Mouse (Mus musculus) hindbrain, embryonic 13.5 days (tissue): ENCODE results near the gene Dbi. TPM values are rescaled to one million over a fixed set of nuclear protein-coding genes. Genes with fewer than 3 reads are reported as not detected.

Experiments used
- ATAC-seq: fragments of 200-750 bp; cut with Nextera tagmentation; 2 replicates; pipeline ENCODE4 v1.8.0; 2017; ENCODE audit warnings: moderate TSS enrichment; ENCODE audit not compliant: low FRiP score
- H3K27ac ChIP-seq: fragments of 300-500 bp; sonication (generic); 2 replicates; pipeline ENCODE4 v1.5.1; 2015; ENCODE audit warnings: inconsistent platforms, mild to moderate bottlenecking, moderate library complexity
- H3K27me3 ChIP-seq: fragments of 300-500 bp; sonication (generic); 2 replicates; pipeline ENCODE4 v1.6.1; 2015; ENCODE audit warnings: mild to moderate bottlenecking, inconsistent platforms
- H3K36me3 ChIP-seq: fragments of 300-500 bp; sonication (generic); 2 replicates; pipeline ENCODE4 v1.6.1; 2015; ENCODE audit warnings: mild to moderate bottlenecking, inconsistent platforms
- H3K4me1 ChIP-seq: fragments of 300-500 bp; sonication (generic); replicated peaks from 2 replicates; pipeline ENCODE4 v1.6.1; 2015; ENCODE audit warnings: inconsistent platforms
- H3K4me2 ChIP-seq: fragments of 300-500 bp; sonication (generic); 2 replicates; pipeline ENCODE4 v1.6.1; 2015; ENCODE audit warnings: inconsistent platforms, mild to moderate bottlenecking, moderate library complexity
- H3K4me3 ChIP-seq: fragments of 300-500 bp; sonication (generic); 2 replicates; pipeline ENCODE4 v1.5.1; 2015; ENCODE audit warnings: mild to moderate bottlenecking, inconsistent platforms
- H3K9ac ChIP-seq: fragments of 300-500 bp; sonication (generic); 2 replicates; pipeline ENCODE4 v1.6.1; 2015; ENCODE audit warnings: mild to moderate bottlenecking, inconsistent platforms
- H3K9me3 ChIP-seq: fragments of 300-500 bp; sonication (generic); 2 replicates; pipeline ENCODE4 v1.6.1; 2016; ENCODE audit warnings: inconsistent platforms
- WGBS: fragments of 180-500 bp; shearing (Covaris S2); methylation state at CpG from one replicate; pipeline ENCODE4 v1.1.7; 2015; 5-methylcytosine and 5-hydroxymethylcytosine counted together
- polyA plus RNA-seq: library from polyadenylated mRNA; unstranded; fragments of >200 nt; fragmentation: Nextera tagmentation; extraction: Ambion mirVana; gene quantifications from 2 replicates; pipeline ENCODE4 v1.2.1, GENCODE M21; 2015

The Dbi gene
- polyA plus RNA-seq, 1 experiment from 2014 or later = 1,361 TPM

- H3K9ac ChIP-seq = peak overlapping the region; percentile 79
These were observed 2.0 kb downstream of the Dbi start for GRCm38 (mm10) chr1:120118854-120119253.

DNA sequence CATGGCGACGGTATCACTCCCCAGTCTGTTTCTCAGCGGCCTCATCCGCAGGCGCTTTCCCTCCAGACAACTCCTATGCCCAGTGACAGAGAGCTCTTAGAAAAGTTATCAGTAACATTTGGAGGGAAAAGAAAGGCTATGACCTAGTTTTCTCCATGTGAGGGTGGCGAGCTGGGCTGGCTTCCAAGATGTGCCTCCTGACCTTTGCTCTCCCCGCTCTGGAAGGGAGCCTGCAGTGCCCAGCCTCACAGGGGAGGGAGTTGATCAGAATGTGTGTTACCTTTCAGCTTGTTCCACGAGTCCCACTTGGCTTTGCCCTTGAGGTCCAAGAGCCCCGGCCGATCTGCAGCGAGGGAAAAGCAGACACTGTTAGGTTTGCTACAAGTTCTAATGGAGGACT lies 4.8 kb downstream of the Dbi start:
- Histone ChIP-seq H3K4me2 (peak overlapping the region; percentile 20; the same call in 1 of the 2 replicates), H3K36me3 (peaks cover 44% of the 10 kb centered on the region), H3K4me3 (no peak overlapping the region), H3K9me3 (no peaks in the 10 kb centered on the region), H3K9ac (0 out of 2 replicates have a peak overlapping the region, but pooled peaks have one; percentile 1), H3K27me3 (no peaks in the 10 kb centered on the region), H3K4me1 (peaks cover 45% of the 10 kb centered on the region), H3K27ac (peak overlapping the region; percentile 89)
- WGBS = 79% methylated on average over 11 of the region's 11 CpGs
- ATAC-seq = peak; percentile 7; the same call in 1 of the 2 replicates

More at GRCm38 (mm10) chr1:120118854-120119253, 2.0 kb downstream of the Dbi start:
- 81% methylated on average over 2 of the region's 2 CpGs for WGBS
- Histone ChIP-seq H3K4me3 (peak overlapping the region; percentile 57), H3K36me3 (peaks cover 24% of the 10 kb centered on the region), H3K4me2 (peak overlapping the region; percentile 89), H3K4me1 (peaks cover 50% of the 10 kb centered on the region), H3K27ac (peak overlapping the region; percentile 37), H3K9me3 (no peaks in the 10 kb centered on the region), H3K27me3 (no peaks in the 10 kb centered on the region)
- no peak for ATAC-seq

GRCm38 (mm10) chr1:120115671-120116081 lies 5.2 kb downstream of the Dbi start:
- Histone ChIP-seq H3K9ac (no peak overlapping the region), H3K36me3 (peaks cover 48% of the 10 kb centered on the region), H3K27ac (peak overlapping the region; percentile 89), H3K4me1 (peaks cover 45% of the 10 kb centered on the region), H3K27me3 (no peaks in the 10 kb centered on the region), H3K9me3 (no peaks in the 10 kb centered on the region), H3K4me3 (no peak overlapping the region), H3K4me2 (0 out of 2 replicates have a peak overlapping the region, but pooled peaks have one; percentile 20)
- peak; percentile 70 for ATAC-seq
- 74% methylated on average over 9 of the region's 9 CpGs for WGBS

GRCm38 (mm10) chr1:120112251-120113187 lies 8.4 kb downstream of the Dbi start:
- Histone ChIP-seq H3K9ac (peak overlapping the region; percentile 35; the same call in 1 of the 2 replicates), H3K9me3 (no peaks in the 10 kb centered on the region), H3K27me3 (no peaks in the 10 kb centered on the region), H3K36me3 (peaks cover 48% of the 10 kb centered on the region), H3K27ac (peak overlapping the region; percentile 30; the same call in 1 of the 2 replicates), H3K4me2 (no peak overlapping the region), H3K4me1 (peaks cover 17% of the 10 kb centered on the region), H3K4me3 (no peak overlapping the region)
- 92% methylated on average over 12 of the region's 12 CpGs for WGBS
- no peak for ATAC-seq

- Histone ChIP-seq H3K4me1 (peaks cover 12% of the 10 kb centered on the region; the same call in 1 of the 2 replicates), H3K27ac (no peak overlapping the region), H3K36me3 (peaks cover 48% of the 10 kb centered on the region), H3K9ac (0 out of 2 replicates have a peak overlapping the region, but pooled peaks have one; percentile 35), H3K4me2 (no peak overlapping the region), H3K4me3 (no peak overlapping the region), H3K9me3 (no peaks in the 10 kb centered on the region), H3K27me3 (no peaks in the 10 kb centered on the region)
- ATAC-seq = no peak
- WGBS = 92% methylated on average over 8 of the region's 8 CpGs
These were observed 9.1 kb downstream of the Dbi start for GRCm38 (mm10) chr1:120111766-120112165.

DNA sequence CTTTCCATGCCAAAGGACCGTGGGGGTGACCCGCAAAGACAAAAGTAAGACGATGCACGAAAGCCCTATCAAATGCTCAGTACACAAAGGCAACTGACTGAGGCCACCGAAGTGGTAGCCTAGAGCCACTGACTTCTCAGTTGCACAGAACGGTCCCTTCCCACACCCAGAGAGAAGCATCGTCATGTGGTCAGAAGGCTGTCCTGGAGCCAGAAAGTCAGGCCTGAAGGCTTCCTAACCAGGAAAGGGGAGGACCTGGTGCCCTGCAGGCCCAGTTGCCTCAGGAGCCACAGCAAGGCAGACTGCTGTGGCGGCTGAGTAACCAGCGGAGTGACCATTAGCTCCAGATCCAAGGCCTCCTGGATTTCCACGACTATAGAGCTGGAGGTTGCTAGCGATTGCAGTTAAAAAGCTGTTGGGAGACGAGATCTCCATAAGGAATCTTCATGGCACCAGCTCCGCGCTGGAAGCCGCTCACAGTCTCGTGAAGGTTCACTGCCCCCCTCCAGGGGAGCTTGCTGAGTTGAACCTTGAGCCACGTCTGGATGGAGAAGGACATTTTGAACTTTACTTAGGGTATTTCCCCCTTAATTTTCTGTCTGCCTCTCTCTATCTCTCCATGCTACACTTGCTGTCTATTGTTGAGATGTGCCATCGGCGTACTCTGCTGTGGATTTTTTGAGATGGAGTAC lies 11.0 kb downstream of the Dbi start:
- no peaks in the 10 kb centered on the region for H3K27me3 ChIP-seq
- H3K27ac ChIP-seq = no peak overlapping the region
- ATAC-seq = no peak
- H3K9ac ChIP-seq = no peak overlapping the region
- 0 out of 2 replicates have a peak, but pooled peaks cover 5% of the 10 kb centered on the region for H3K4me1 ChIP-seq
- no peak overlapping the region for H3K4me2 ChIP-seq
- no peaks in the 10 kb centered on the region for H3K9me3 ChIP-seq
- WGBS = 87% methylated on average over 19 of the region's 19 CpGs
- peaks cover 34% of the 10 kb centered on the region for H3K36me3 ChIP-seq
- no peak overlapping the region for H3K4me3 ChIP-seq

DNA sequence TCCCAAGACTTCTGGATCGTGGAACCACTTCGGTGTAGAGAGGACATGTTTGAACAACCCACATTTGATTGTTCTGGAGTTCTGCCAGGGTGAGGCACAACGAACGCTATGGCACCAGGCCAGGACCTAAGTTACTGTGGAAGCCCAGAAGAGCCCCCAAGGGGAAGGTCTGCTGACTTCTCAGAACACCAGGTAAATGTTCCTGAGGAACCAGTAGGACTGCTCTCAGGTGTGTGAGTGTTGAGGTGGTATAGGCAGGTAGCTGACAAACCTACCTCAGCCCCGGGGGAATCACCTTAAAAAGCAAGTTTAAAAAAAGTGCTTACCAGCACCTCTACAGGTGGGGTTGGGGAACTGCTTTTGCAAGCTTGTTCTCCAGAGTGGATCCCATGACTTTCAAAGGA lies 15.3 kb downstream of the Dbi start:
- H3K9me3 ChIP-seq = no peaks in the 10 kb centered on the region
- H3K9ac ChIP-seq = no peak overlapping the region
- no peak overlapping the region for H3K4me3 ChIP-seq
- H3K4me1 ChIP-seq = no peaks in the 10 kb centered on the region
- 85% methylated on average over 5 of the region's 5 CpGs for WGBS
- no peak overlapping the region for H3K4me2 ChIP-seq
- ATAC-seq = no peak
- H3K27me3 ChIP-seq = no peaks in the 10 kb centered on the region
- no peak overlapping the region for H3K27ac ChIP-seq
- no peaks in the 10 kb centered on the region for H3K36me3 ChIP-seq

DNA sequence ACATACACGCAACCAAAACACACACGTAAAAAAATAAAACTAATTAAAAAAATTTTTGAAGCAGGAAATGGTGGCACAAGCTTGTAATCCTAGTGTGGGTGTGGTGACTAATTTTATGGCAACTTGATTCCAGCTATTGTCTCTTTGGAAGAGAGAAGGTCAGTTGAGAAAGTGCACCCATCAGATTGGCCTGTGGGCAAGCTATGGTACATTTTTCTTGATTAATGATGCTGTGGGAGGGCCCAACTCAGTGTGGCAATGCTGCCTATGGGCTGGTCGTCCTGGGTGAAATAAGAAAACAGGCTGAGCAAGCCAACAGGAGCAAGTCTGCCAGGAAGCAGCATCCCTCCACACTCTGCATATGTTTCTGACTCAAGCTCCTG lies 19.7 kb downstream of the Dbi start:
- Histone ChIP-seq H3K9me3 (no peaks in the 10 kb centered on the region), H3K27me3 (no peaks in the 10 kb centered on the region), H3K4me1 (no peaks in the 10 kb centered on the region), H3K36me3 (no peaks in the 10 kb centered on the region), H3K27ac (no peak overlapping the region), H3K4me2 (no peak overlapping the region), H3K4me3 (no peak overlapping the region), H3K9ac (no peak overlapping the region)
- ATAC-seq = no peak
- WGBS = 83% methylated on average over 3 of the region's 3 CpGs

DNA sequence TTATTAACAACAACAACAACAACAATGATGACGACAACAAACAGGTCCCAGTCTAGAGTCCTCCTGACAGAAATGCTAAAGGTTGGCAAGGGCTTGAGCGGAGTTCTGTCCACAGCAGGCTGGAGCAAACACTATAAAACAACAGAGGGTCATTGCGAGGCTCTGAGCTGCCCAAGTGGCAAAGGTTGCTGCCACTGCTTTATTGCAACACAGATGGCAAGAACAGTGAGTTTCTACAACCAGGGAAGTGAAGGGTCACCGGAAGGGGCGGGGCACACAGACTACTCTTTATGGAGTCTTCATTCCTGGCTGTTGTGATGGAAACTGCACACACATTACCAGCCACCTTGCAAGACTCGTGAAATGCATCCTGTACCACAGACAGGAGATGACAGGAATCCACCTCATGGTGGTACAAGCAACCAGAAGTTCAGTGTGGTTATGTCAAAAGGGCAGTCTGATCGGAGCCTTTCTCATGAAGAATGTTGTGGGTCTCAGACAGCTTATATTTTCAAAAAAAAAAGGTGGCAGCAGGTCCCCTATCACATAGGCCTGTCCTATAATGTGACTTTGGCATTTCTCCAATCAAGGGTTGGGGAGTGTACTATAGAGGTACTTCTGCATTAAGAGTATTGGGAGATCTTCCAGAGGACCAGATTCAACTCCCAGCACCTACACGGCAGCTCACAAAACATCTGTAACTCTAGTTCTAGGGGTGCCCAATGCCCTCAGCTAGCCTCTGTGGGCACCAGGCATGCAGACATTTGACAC lies 20.2 kb downstream of the Dbi start:
- Histone ChIP-seq H3K36me3 (no peaks in the 10 kb centered on the region), H3K9ac (no peak overlapping the region), H3K4me2 (no peak overlapping the region), H3K4me3 (no peak overlapping the region), H3K4me1 (no peaks in the 10 kb centered on the region), H3K27ac (no peak overlapping the region), H3K9me3 (no peaks in the 10 kb centered on the region), H3K27me3 (no peaks in the 10 kb centered on the region)
- no peak for ATAC-seq
- 74% methylated on average over 8 of the region's 8 CpGs for WGBS

DNA sequence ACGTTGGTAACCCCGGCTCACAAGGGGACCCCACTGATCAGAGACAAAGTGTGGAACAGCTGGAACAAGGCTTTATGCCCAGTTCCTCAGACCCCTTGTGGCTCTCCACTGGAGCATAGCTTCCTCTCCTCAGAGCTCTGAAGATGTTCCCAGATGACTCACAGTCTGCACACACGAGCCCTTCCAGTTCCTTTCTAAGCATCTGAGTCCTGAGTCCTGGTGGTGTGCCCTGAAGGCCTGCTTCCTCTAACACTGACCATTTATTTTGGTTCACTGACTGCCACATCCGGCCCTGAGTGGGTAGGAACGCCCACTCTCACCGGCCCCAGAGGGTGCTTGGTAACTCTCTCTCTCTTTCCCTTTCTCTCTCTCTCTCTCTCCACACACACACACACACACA lies 21.4 kb downstream of the Dbi start:
- Histone ChIP-seq H3K9me3 (no peaks in the 10 kb centered on the region), H3K4me3 (no peak overlapping the region), H3K36me3 (no peaks in the 10 kb centered on the region), H3K27ac (no peak overlapping the region), H3K27me3 (no peaks in the 10 kb centered on the region), H3K9ac (no peak overlapping the region), H3K4me1 (no peaks in the 10 kb centered on the region), H3K4me2 (no peak overlapping the region)
- WGBS = 67% methylated on average over 6 of the region's 6 CpGs
- no peak for ATAC-seq

- H3K4me3 ChIP-seq = no peak overlapping the region
- no peaks in the 10 kb centered on the region for H3K4me1 ChIP-seq
- ATAC-seq = no peak
- 15% methylated on average over 7 of the region's 7 CpGs for WGBS
- H3K9ac ChIP-seq = no peak overlapping the region
- no peaks in the 10 kb centered on the region for H3K36me3 ChIP-seq
- H3K27me3 ChIP-seq = no peaks in the 10 kb centered on the region
- no peak overlapping the region for H3K4me2 ChIP-seq
- H3K27ac ChIP-seq = no peak overlapping the region
- H3K9me3 ChIP-seq = no peaks in the 10 kb centered on the region
These were observed 22.6 kb downstream of the Dbi start for GRCm38 (mm10) chr1:120098327-120098726.

- H3K9me3 ChIP-seq = no peaks in the 10 kb centered on the region
- no peak overlapping the region for H3K4me3 ChIP-seq
- no peak overlapping the region for H3K9ac ChIP-seq
- H3K4me2 ChIP-seq = no peak overlapping the region
- H3K36me3 ChIP-seq = no peaks in the 10 kb centered on the region
- H3K27ac ChIP-seq = no peak overlapping the region
- ATAC-seq = no peak
- 74% methylated on average over 3 of the region's 3 CpGs for WGBS
- no peaks in the 10 kb centered on the region for H3K4me1 ChIP-seq
- no peaks in the 10 kb centered on the region for H3K27me3 ChIP-seq
These were observed 26.0 kb downstream of the Dbi start for GRCm38 (mm10) chr1:120094920-120095319.
